Mouse (Mus musculus) adrenal gland, postnatal 14 days (tissue): ENCODE data around the gene Gm21954. TPM values are rescaled to one million over a fixed set of nuclear protein-coding genes. Genes with fewer than 3 reads are reported as not detected.
A peak's percentile ranks its signal among the peaks of the same experiment; 100 is the strongest.

Experiments
- DNase-seq: peaks from one replicate; pipeline ENCODE4 v3.0.0; 2021; ENCODE audit warnings: mixed read lengths
- total RNA-seq: library from RNA; stranded (reverse); gene quantifications from 2 replicates; pipeline ENCODE4 v1.2.3, GENCODE M21; 2021

Gm21954 gene
- total RNA-seq, 1 experiment from 2014 or later = not detected

DNA sequence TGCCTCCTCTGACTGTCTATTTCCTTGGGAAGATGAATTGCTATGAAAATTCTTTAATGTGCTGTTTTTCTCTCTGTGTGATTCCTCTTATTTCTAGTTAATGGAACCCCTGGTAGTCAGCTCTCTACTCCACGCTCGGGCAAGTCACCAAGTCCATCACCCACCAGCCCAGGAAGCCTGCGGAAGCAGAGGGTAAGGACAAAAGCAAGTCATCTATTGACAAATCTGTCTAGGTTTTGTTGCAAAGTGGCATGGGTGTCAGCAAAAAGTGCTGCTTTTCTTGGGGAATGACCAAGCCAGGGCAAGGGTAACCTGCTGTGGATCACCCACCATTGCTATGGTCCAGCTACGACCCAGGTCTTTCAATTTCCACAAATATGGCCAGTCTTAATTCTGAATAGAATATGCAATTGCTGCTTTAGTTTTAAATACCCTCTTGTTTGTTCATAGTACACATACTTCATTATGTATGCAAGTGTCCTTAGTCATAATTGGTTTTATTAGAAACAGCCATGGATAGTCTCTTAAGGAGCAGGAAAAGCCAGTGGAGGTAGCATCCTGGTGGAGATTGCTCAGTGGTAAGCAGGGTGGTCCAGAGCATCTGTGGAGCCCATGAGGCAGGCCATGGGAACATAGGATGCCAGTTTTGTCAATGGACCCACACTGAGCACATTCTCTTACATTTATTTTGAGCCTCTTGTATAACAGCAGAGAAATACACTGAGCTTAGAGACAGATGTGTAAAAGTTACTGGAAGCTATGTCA, 8.9 kb downstream of the Gm21954 start:
- DNase-seq = no peak

DNA sequence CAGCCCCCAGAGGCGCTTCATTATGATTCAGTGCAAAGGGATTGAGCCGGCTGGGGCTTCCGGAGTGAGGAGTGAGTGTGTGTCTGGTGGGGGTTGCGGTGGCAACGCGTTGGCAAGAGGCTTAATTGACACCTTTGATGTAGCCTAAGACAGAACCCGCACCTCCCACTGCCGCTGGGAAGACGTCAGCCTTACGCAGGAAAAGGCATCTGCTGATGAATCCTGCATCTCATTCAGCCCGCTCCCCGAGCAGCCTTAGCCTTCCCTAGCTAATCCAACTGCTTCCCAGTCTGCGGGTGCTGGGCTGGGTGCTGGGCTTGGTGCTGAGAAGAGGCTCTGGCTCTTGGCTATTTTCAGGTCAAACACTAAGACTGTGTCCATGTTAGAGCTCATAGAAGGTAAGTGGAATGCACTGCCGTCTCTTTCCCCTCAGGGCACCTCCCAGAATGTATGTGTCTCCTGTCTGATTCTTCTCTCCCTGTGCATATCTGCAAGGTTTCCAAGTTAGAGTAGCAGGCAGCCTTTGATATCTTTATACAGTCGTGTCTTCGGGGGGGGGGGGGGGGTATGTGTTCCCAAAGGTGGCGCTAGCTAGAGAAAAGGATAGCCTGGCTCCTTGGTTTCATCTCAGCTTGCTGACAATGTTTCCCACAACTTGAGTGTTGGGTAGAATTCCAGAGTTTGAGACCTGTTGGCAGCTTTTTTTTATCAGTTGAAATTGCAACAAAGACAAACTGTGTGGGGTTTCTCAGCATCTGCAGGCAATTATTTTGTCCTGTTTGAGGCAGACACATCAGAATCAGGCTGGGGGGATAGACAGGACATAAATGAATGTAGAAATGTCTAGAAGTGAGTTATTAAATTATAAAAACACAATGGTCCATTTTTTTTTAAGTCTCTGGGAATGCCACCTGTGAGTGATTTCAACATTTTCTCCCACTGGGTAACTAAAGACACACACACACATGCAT, 10.0 kb downstream of the Gm21954 start:
- peak; percentile 58 for DNase-seq

DNA sequence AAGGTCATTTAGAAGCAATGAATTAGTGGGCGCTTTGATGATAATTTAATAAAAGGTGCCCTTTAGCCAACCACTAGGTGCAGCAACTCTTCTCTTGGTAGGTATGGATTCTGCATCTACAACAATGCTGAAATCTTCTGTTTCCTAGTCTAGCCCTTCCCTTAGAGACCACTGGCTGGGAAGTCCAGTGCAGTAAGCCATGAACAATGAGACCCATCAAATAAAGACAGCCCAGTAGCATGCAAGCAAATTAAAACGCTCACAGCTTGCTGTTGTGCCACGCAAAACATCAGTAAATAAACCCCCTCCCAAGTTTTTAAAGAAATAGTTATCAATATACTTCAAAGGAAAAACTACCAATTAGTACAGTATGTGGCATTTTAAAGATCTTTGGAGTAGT, 10.9 kb downstream of the Gm21954 start:
- DNase-seq = no peak

DNA sequence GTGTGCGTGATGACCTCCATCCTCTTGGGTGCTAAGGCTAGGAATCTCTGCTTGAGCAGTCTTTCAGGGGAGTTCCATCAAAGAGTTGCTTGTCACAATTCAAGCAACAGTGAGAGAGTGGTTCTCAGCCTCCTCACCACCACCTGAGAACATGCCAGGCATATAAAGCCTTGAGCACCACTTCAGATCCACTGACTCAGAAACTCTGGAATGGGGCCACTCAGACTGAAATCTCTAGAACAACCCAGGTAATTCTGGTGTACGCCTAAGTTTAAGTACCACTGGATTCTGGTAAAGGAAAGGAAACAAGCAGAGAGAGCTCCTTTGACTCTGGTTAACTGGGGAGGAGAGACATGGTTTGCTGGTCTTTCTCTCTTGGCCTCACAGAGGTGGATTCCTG, 19.5 kb downstream of the Gm21954 start:
- DNase-seq = no peak

DNA sequence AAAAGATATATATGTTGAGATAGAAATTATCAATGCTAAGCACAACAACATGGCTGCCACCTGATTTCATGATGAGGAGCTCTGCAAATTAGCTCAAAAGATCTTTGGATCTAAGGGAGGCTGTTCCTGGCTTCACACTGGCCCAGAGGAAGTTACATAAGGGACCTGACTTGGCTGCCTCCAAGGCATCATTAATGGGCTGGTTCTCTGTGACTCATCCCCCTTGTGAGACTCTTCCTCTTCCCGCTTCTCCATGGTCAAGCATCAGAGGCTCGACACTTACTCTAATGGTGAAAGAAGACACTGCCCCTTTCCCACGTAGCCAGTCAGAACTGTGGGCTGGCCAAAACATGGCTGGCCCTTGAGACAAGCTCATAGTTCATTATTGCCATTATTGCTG, 20.1 kb downstream of the Gm21954 start:
- DNase-seq = no peak

DNA sequence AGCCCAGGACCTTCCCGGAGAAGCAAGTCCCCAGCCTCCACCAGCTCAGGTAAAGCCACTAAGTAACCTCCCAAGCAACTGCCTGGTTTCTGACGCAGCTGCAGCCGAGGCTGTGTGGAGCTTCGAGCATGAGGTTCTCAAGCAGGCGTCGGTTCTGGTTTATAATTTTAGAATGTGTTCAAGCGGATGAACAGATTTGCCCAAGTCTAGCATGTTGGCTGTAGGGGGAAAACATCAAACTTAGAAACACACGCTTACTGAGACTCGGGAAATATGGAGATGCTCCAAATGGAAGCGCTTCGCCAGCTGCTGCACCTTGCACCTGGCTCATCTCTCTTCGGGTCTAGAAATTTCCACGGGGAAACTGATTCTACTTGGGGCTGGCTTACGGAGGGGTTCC, 21.0 kb downstream of the Gm21954 start:
- no peak for DNase-seq

DNA sequence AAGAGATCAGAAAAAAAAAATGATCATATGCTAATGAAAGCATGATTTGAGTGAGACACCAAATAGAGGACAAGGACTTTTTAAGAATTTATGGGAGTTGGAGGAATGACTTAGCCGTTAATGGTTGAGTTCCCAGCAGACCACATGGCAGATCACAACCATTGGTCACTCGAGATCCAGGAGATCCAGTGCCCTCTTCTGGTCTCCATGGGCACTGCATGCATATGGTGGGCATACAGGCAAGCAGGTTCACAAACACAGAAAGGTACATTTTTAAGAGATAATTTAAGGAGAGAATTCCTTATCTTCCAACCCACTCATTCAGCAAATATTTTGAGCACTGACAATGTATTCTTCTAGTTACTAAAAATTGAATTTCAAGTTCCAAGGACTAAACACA, 22.9 kb downstream of the Gm21954 start:
- DNase-seq = no peak

DNA sequence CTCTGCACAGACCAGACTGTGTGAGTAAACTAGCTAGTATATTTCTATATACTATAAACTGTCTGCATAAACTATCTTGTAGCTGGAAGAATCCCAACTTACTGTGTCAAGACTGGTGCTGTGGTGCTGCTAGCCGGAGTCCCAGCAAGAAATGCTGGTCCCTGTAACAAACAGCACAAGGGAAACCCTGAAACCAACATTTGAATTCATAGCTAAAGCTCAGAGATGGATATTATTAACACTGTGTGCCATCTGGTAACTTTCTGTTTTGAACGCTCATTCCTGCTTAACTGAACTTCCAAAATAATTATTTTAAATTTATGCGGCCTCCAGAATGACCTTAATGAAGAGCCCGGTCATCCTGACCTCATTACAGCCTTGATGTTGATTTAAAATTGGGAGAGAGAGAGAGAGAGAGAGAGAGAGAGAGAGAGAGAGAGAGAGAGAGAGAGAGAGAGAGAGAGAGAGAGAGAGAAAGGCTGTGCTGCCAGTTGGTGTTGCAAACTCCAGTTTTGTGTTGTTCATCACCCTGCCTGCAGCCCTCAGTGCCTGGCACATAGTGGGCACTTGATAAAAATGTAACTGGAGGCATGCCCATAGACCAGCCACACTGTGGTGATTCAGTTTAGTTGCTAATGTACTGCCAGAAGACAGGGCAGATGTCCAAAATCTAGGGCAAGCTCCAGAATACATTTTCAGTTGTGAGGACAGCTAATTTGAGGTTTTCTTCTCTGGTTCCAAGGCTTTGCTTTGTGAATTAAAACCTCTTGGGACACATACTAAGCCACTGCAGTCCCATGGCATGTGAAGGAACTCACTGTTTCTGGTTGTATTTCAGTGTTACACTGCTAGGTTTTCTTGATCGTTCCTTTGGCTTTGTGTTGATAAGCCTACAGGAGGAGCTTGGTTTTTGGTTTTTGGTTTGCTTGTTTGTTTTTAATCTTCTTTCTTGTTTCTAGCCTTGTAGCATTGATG, 24.2 kb downstream of the Gm21954 start:
- DNase-seq = peak; percentile 54

DNA sequence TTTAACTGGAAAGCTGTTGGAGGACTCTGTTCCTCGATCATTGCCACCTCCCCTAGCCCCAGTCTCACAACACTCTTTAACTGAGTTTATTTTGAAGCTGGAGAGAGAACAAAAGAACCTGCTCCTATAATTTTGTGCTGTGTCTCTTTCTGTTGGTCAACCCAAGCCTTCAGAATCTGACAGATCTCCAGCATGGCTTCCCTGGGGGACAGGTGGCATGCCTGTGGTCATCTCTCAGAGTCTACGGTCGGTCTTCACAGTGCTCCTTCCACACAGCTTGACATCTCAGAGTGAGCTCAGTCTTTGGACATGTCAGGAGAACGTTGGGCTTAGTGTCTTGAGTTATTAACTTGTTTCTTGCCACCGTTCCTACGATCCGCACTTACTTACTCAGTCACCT, 25.3 kb downstream of the Gm21954 start:
- no peak for DNase-seq

DNA sequence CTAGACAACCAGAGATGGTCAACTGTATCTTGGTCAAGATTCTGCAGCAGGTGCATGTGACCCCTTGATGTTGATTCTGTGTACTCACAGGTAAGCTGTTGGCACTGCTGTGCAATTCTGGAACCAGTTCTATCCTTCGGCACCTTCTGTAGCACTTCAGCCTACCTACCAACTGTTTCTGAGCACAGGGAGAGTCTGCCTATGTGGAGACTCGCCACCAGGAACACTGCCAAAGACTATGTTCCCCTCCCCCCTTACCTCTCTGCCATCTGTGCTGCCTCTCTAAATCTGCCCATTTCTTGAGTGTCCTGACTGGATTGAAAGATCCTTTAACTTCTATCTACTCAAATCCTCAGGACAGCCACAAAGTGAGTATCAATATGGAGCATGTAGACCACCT, 28.3 kb downstream of the Gm21954 start:
- no peak for DNase-seq

DNA sequence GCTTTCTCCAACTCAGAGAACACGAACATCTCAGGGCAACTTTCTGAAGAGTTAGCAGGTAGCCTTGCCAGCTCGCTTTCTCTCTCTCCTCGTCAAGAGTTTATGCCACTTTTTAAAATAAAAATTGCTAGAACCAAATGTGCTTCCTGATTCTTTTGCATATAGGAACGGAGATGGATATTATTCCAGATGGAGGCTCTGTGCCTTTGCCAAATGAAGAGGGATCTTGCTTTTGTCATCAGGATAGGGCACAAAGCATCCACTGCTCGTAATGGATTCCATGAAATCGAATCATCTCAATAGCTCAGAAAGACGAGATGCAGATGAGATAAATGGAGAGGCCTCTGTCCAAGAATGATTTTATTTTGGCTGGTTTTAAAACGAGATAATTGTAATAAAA, 28.7 kb downstream of the Gm21954 start:
- DNase-seq = no peak

DNA sequence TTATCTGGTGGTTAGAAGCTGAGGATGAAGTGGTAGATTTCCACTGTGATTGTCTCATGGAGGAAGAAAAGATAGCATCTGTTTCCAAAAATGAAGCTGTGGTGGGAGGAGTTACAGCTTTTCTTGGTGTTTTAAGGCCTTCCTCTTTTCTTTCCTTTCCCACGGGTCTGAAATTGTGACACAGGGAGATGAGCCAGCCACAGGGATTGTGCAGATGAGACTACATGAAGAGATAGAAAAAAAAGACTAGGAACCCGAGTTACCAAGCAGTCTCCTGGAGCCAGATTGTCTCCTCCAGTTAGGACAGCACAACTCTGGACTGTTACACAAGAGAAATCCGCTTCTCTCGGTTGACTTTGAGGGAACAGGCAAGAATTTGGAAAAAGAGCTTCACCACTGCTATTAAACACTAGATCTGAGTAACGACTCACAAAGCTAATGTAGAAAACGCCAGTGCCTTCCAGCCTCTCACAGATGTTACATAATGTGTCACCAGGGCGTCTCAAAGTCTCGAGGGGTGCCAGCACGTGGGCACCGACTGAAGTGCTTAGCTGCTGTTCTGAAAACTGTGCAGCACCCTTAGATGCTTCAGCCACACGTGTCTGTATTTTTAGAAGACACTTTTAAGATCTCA, 29.9 kb downstream of the Gm21954 start:
- no peak for DNase-seq

DNA sequence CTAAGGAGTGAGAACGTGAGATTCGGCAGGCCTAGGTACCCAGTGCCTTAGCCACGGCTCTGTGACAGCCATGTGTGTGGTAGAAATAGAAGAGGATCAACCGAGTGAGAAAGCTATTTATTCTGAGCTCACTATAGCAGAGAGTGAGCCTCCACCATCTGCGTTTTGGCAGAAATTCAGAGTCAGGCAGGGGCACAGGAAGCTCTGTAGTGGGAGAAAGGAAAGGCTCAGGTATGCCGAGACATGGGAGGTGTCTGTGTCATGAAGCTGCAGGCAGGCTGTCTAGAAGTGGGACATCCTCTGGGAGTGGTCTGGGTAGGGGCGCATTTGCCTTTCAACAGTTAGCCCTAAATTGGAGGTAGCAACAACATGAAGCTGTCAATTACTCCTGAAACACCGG, 31.7 kb downstream of the Gm21954 start:
- DNase-seq = no peak

DNA sequence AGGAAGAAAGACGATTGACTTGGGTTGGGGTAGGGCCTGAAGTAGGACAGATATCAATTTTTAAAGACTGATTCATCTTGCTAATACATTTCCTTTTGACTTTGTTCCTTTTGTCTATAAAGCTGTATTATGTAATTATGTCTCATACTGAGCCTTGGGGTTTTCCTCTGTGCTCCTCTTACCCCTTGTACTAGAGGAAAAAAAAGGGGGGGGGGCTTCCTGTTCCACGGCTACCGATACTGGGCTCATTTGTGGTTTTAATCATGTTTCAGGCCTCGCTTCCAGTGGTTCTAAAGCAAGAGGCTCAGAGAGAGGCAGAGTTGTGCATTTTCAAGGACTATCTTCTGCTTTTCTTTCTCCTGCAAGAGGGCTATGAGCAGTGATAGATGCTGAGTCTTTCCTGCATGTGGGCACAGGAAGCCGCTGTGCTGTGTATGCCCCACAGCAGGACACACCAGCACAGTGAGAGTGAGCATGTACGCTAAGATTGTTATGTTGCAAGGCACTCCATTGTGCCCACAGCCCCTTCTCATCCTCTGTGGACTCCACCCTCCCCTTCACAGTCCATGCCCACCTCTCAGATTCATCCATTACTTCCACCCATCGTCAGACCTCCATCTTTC, 33.1 kb downstream of the Gm21954 start:
- no peak for DNase-seq

DNA sequence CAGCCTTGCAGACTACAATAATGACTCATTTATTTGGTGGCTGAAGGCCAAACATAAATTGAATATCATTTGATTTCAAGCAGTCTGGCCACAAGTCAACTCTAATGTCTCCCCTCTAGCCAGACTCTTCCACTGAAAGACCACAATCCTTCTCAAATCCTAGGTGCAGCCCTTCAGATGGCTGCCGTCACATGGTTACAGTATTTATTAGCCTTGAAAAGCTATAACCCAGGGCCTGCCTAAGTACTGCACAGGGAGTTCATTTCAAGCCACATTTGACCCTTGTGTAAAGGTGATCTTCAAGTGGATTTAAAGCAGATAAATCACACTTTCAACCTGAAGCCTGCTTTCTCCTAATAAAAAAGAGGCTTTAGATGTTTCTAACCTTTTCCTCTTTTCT, 37.7 kb downstream of the Gm21954 start:
- DNase-seq = no peak

DNA sequence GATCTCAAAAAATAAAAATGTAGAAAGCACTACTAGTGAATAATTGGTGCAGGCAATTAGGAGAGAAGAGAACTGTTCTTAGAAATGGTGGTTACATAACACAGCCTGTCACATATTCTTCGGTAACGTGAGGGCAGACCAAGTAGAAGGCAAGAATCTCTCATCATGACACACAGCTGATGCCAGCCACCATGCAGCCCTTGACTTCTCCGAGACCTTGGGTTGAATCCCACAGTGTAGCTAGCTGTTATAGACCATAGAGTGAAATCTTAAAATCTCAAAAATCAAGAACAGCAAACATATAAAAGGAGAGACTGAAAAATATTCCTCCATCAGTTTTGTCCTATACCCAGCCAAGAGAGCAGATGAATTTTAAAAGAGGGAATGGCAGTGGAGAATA, 40.8 kb downstream of the Gm21954 start:
- DNase-seq = no peak

DNA sequence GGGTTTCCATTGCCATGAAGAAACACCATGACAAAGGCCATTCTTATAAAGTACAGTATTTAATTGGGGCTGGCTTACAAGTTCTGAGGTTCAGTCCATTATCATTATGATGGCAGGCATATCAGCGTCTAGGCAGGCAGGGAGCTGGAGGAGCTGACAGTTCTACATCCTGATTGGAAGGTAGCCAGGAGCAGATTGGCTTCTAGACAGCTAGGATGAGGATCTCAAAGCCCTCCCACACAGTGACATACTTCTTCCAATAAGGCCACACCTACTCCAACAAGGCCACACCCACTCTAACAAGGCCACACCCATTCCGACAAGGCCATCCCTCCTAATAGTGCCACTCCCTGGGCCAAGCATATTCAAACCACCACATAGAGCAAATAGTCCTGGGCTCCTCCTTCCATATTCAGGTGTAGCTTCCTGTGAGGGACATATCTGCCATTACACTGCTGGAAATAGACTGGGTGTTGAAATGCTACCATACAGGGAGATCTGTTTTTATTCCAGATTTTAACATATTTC, 41.9 kb downstream of the Gm21954 start:
- DNase-seq = no peak

DNA sequence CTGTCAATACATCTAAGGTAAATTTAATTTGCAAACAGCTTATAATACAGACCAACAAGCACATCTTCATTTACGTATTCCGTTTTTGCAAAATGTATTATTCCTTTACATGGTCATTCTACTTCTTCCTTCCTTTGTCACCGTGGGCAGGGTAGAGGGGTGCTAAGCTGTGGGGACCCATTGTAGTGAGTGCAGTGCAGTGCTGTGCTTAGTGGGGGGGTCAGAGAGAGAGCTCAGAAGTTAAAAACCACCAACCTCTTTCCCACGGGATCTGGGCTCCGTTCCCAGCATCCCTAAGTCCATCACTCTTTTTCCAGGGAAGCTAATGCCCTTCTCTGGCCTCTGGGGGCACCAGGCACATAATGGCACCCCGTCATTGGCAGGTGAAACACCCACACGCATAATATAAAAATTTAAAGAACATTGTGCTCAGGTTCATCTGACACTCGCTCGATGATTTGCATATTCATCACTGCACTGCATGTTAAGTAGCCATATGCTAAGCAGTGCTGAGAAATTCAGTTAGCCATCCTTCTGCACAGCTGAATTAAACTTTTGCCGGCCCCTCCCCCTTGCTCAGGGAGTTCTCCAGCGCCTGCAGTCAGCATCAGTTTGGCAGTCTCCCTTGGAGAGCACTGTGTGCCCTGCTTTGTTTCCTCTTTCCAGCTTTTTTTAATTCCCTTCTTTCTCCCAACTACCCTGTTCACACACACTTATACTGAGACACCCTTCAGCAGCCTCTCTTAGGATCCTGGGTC, 48.2 kb downstream of the Gm21954 start:
- DNase-seq = no peak

DNA sequence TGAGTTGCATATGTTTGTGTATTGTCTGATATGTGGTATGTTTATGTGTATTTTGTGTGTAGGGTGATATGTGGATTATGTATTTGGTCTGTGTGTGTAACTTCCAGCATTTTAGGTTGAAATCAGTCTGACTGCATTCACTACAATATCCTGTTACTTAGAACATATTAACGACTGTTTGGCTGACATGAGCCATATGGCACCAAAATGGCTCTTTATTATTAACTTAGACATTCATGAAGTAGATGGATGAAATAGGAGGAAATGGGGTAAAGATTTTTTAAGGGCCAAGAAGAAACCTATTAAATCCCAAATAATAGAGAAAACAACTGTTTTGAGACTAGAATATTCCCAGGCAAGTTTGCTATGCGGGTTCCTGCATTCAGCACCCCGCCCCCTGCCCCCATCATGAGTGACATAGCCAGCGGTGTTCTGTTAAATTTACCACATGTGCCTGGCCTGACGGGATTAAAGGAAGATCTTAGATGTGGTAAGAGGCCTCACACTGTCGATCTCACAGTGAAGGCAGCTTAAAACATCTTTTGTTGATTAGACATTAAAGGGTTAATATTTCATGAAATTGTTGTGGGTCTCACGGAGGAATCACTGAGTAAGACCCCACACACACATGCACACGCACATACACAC, 51.5 kb downstream of the Gm21954 start:
- DNase-seq = no peak

DNA sequence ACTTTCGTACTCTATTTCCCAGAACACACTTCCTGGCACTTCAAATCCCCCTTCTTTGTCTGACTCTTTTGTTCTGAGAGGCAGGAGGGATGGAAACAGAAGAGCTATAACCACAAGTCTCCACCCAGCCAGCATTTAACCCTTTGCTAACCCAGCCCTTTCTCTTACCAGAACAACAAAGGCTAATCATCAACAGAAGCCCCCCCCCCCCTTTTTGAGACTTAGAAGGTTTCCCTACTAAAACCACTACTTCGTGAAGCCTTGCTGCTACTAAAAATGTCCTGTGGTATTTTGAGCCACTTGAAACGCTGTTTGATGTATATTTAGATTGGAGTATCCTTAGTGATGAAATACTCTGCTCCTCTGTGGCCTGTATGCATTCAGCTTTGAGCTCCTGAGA, 52.7 kb downstream of the Gm21954 start:
- DNase-seq = no peak
